Mouse (Mus musculus) embryonic facial prominence, embryonic 10.5 days (tissue): Measurements from ENCODE around the gene Tex101. TPM values are rescaled to one million over a fixed set of nuclear protein-coding genes. Genes with fewer than 3 reads are reported as not detected.
A peak's percentile ranks its signal among the peaks of the same experiment; 100 is the strongest.
"Not testable (repeated sequence)": the region's sequence is repeated elsewhere in the genome, so short reads cannot be mapped to it uniquely, and the experiment has no call there.

Source experiments
- DNase-seq: peaks from one replicate; pipeline ENCODE4 v3.0.0-alpha.2; 2017; ENCODE audit warnings: low spot score
- H3K27ac ChIP-seq: fragments of 300-500 bp; sonication (generic); replicated peaks from 2 replicates; pipeline ENCODE4 v1.5.1; 2016; ENCODE audit warnings: mild to moderate bottlenecking
- H3K27me3 ChIP-seq: fragments of 300-500 bp; sonication (generic); replicated peaks from 2 replicates; pipeline ENCODE4 v1.6.1; 2016; ENCODE audit warnings: low read depth, mild to moderate bottlenecking; ENCODE audit not compliant: poor library complexity, severe bottlenecking
- H3K36me3 ChIP-seq: fragments of 300-500 bp; sonication (generic); replicated peaks from 2 replicates; pipeline ENCODE4 v1.6.1; 2016; ENCODE audit warnings: mild to moderate bottlenecking, moderate library complexity
- H3K4me1 ChIP-seq: fragments of 300-500 bp; sonication (generic); 2 replicates; pipeline ENCODE4 v1.6.1; 2016
- H3K4me3 ChIP-seq: fragments of 300-500 bp; sonication (generic); 2 replicates; pipeline ENCODE4 v1.5.1; 2016; ENCODE audit warnings: mild to moderate bottlenecking, moderate library complexity
- H3K9me3 ChIP-seq: fragments of 300-500 bp; sonication (generic); 2 replicates; pipeline ENCODE4 v1.6.1; 2016; ENCODE audit warnings: mild to moderate bottlenecking
- WGBS: fragments of 180-500 bp; shearing (Covaris S2); methylation state at CpG from one replicate; pipeline ENCODE4 v1.1.7; 2016; 5-methylcytosine and 5-hydroxymethylcytosine counted together
- polyA plus RNA-seq: library from polyadenylated mRNA; unstranded; fragments of >200 nt; fragmentation: Nextera tagmentation; extraction: Ambion mirVana; gene quantifications from 2 replicates; pipeline ENCODE4 v1.2.1, GENCODE M21; 2016

The Tex101 gene
- polyA plus RNA-seq, result not detected in 2 replicates

DNA sequence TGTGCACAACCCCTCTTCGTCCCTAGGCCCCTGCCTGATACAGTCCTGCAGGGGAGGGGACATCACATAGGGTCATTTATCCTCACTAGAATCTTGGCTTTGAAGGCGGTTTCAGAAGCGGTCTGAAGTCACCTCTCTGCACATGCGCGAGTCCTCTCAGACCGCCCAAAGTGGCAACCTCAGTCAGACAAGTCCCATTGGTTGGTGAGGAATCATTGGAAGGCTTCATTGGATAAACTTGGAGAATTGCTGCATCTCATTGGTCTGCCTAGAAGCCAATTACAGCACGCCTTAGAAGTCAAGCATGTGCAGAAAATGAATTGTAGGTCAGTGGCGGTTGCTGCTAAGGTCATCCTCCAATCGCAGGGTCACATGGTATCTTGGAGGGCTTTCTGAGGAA, at the start of gene Tex101:
Gene Tex101 (minus strand): TSS at position 101 of the 400 bp plus-strand sequence.
- Histone ChIP-seq H3K4me3 (no peak within 1 kb of the TSS), H3K36me3 (no peaks in the 10 kb centered on the region), H3K27ac (no peak within 1 kb of the TSS), H3K4me1 (no peaks in the 10 kb centered on the region), H3K27me3 (no peaks in the 10 kb centered on the region), H3K9me3 (no peaks in the 10 kb centered on the region)
- no peak for DNase-seq
- 87% methylated on average over 9 of the region's 9 CpGs for WGBS

DNA sequence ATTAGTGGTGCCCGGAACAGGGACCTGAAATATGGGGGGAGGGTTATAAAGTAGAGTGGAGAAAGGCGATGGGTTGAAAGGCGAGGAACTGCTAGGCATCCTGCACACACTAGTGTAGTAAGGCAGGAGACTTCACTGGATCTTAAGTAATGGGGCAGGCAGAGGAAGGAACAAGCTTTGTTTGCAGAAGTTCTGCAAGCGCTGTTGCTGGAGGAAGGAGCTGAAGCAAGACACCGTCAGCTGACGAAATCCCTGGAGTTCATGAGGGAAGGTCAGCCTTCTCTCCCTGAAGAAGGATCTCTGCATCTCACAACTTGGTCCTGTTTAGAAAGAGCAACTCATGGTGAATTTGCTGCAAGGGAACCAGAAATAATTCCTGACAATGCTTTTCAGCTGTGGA, 38.6 kb upstream of the Tex101 start:
- 84% methylated on average over 6 of the region's 6 CpGs for WGBS
- no peak overlapping the region for H3K4me3 ChIP-seq
- no peak overlapping the region for H3K27ac ChIP-seq
- no peaks in the 10 kb centered on the region for H3K9me3 ChIP-seq
- no peaks in the 10 kb centered on the region for H3K4me1 ChIP-seq
- no peaks in the 10 kb centered on the region for H3K27me3 ChIP-seq
- no peak for DNase-seq
- H3K36me3 ChIP-seq, result no peaks in the 10 kb centered on the region

GRCm38 (mm10) chr7:24708832-24709292, 32.4 kb upstream of the Tex101 start, which contains the start of gene BC049730:
TSS of gene BC049730 (plus strand) at chr7:24709242.
- Histone ChIP-seq H3K9me3 (no peaks in the 10 kb centered on the region), H3K27me3 (no peaks in the 10 kb centered on the region), H3K36me3 (no peaks in the 10 kb centered on the region), H3K4me3 (no peak within 1 kb of the TSS), H3K4me1 (no peaks in the 10 kb centered on the region), H3K27ac (no peak within 1 kb of the TSS)
- 93% methylated on average over 14 of the region's 14 CpGs for WGBS
- DNase-seq, result no peak

DNA sequence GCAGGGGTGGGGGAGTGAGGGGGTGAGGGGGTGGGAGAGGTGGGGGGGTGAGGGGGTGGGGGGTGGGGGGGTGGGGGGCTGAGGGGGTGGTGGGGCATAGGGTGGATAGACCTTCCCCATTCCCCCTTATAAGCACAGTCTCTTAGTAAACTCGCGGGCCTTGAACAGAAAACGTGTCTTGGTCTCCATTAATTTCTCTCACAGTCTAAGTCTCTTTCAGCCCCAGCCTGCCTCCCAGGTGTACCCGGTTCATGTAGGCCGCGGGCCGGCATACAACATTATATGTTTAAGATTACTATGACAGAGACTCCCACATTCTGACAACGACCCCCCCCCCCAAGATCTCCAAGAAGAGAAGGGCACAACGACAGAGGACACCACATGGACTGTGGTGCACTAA, 26.4 kb upstream of the Tex101 start:
- not testable (repeated sequence) for H3K27me3 ChIP-seq, H3K4me3 ChIP-seq, H3K36me3 ChIP-seq, DNase-seq, H3K27ac ChIP-seq, H3K4me1 ChIP-seq, H3K9me3 ChIP-seq
- 80% methylated on average over 9 of the region's 9 CpGs for WGBS

- 86% methylated on average over 4 of the region's 4 CpGs for WGBS
- H3K36me3 ChIP-seq, H3K4me1 ChIP-seq, DNase-seq, H3K9me3 ChIP-seq, H3K4me3 ChIP-seq, H3K27me3 ChIP-seq, H3K27ac ChIP-seq: not testable (repeated sequence)
These were observed 21.4 kb upstream of the Tex101 start for GRCm38 (mm10) chr7:24697891-24698290.

DNA sequence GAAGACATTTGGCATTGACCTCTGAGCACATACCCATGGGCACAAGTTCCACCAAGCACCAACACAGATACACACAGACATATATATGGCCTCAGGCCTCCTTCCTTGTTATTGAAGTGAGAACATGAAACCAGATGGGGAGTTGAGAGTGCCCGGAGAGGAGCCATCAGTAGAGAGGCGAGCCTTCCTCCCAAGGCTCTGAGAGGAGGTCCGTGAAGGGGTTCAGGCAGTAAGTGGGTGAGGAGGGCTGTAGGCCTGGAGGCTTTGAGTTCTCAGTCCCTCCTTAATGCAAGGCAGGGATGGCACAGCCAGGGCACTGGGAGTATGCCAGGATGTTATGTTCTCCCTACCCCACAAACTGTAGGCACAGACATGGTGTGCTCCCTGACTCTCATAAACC, 16.2 kb upstream of the Tex101 start:
- H3K4me3 ChIP-seq, H3K4me1 ChIP-seq, H3K36me3 ChIP-seq, DNase-seq, H3K27ac ChIP-seq, H3K27me3 ChIP-seq, H3K9me3 ChIP-seq: not testable (repeated sequence)
- 81% methylated on average over 3 of the region's 3 CpGs for WGBS

DNA sequence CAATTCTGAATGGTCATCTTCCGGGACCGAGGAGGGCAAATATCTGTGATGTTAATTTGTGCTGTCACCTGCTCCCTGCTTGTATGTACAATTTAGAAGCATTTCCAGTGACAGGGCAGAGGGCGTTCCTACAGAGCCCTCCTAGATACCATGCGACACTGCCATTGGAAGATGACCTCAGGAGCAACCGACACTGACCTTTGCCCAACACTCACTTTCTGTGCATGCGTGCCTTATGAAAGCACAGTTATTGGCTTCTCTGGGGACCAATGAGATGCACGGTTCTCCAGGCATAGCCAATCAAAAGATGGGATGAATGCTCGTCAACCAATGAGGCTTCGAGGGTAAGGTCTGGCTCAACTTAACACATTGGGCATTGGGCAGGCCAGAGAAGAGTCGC, 11.0 kb upstream of the Tex101 start:
- not testable (repeated sequence) for H3K27ac ChIP-seq, H3K36me3 ChIP-seq, H3K4me1 ChIP-seq, H3K4me3 ChIP-seq, H3K27me3 ChIP-seq, H3K9me3 ChIP-seq, DNase-seq
- 92% methylated on average over 10 of the region's 10 CpGs for WGBS

GRCm38 (mm10) chr7:24684121-24684520, 7.6 kb upstream of the Tex101 start:
- not testable (repeated sequence) for H3K9me3 ChIP-seq, H3K36me3 ChIP-seq, H3K4me3 ChIP-seq, H3K27ac ChIP-seq, DNase-seq, H3K4me1 ChIP-seq, H3K27me3 ChIP-seq
- 77% methylated on average over 7 of the region's 7 CpGs for WGBS

DNA sequence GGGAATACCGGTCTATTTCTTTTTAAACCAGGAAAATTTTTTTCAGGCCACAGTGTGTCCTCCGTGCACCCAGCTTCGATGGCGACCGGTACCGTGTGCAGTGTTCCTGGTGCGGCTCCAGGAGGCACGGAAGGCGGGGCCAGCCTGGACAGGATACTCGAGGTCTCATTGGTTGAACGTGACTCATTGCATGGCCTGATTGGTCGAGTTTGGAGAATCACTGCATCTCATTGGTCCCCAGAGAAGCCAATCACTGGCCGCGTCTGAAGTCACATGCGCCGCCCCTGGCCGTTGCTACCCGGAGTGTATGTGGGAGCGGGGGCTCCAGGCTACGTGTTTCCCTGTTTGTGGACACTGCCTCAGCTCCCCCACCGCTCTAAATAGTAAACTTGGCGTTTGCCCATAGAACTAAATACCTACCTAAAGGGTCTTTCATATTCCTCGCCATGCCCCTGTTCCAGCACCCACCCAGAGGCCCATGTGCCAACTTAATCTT, 4.5 kb downstream of the Tex101 start:
- H3K9me3 ChIP-seq, result no peaks in the 10 kb centered on the region
- DNase-seq, result no peak
- WGBS, result 91% methylated on average over 23 of the region's 23 CpGs

DNA sequence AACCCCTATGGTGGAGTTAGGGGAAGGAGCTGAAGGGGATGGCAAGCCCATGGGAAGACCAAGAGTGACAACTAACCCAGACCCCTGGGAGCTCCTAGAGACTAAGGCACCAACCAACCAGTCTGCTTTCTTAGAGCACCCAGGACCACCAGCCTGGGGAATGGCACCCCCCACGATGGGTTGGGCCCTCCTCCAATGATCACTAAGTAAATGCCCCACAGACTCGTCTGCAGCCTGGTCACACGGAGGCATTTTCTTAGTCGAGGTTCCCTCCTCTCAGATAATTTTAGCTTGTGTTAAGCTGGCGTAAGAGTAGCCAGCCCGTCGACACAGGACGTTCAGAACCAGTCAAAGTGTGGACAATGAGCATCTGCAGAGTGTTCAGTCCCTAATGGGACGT, 11.5 kb downstream of the Tex101 start:
- H3K4me1 ChIP-seq, result 0 out of 2 replicates have a peak, but pooled peaks cover 3% of the 10 kb centered on the region
- 79% methylated on average over 9 of the region's 9 CpGs for WGBS
- H3K27me3 ChIP-seq, result no peaks in the 10 kb centered on the region
- no peak overlapping the region for H3K27ac ChIP-seq
- no peak overlapping the region for H3K4me3 ChIP-seq
- no peaks in the 10 kb centered on the region for H3K36me3 ChIP-seq
- no peaks in the 10 kb centered on the region for H3K9me3 ChIP-seq
- DNase-seq, result no peak

More for the DNA sequence above, 4.5 kb downstream of the Tex101 start:
- Histone ChIP-seq H3K4me3 (no peak overlapping the region), H3K27me3 (no peaks in the 10 kb centered on the region), H3K36me3 (no peaks in the 10 kb centered on the region), H3K27ac (no peak overlapping the region), H3K4me1 (no peaks in the 10 kb centered on the region)

DNA sequence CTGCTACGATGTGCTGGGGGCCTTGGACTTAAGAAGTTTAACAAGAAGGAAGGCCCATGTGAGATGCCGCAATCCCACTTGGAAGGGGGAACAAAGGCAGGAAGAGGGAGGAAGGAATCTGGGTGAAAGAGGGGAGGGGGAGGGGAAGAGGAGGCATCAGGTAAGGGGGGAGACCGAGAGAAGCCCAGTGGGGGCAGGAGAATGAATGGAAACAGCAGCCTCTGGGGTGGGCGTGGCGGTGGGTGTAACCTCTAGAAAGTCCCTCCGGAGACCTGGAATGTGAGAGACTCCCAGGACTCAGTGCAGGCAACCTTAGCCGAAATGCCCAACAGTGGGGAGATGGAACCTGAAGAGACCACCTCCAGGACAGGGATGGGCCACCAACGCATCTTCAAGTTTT, 12.2 kb downstream of the Tex101 start:
- Histone ChIP-seq H3K27ac (no peak overlapping the region), H3K4me3 (no peak overlapping the region), H3K9me3 (no peaks in the 10 kb centered on the region), H3K27me3 (no peaks in the 10 kb centered on the region), H3K36me3 (no peaks in the 10 kb centered on the region), H3K4me1 (0 out of 2 replicates have a peak, but pooled peaks cover 3% of the 10 kb centered on the region)
- DNase-seq, result no peak
- 46% methylated on average over 8 of the region's 8 CpGs for WGBS

GRCm38 (mm10) chr7:24662575-24662974, 13.9 kb downstream of the Tex101 start:
- Histone ChIP-seq H3K36me3 (no peaks in the 10 kb centered on the region), H3K27me3 (no peaks in the 10 kb centered on the region), H3K4me3 (no peak overlapping the region), H3K9me3 (no peaks in the 10 kb centered on the region), H3K27ac (no peak overlapping the region), H3K4me1 (0 out of 2 replicates have a peak, but pooled peaks cover 3% of the 10 kb centered on the region)
- peak; percentile 78 for DNase-seq
- WGBS, result 19% methylated on average over 8 of the region's 8 CpGs

- no peak for DNase-seq
- no peaks in the 10 kb centered on the region for H3K27me3 ChIP-seq
- 71% methylated on average over 17 of the region's 17 CpGs for WGBS
These were observed 15.2 kb downstream of the Tex101 start for GRCm38 (mm10) chr7:24661118-24661904.

More at GRCm38 (mm10) chr7:24661118-24661904, 15.2 kb downstream of the Tex101 start:
- Histone ChIP-seq H3K9me3 (no peaks in the 10 kb centered on the region), H3K27ac (no peak overlapping the region), H3K4me1 (0 out of 2 replicates have a peak, but pooled peaks cover 3% of the 10 kb centered on the region), H3K36me3 (no peaks in the 10 kb centered on the region), H3K4me3 (no peak overlapping the region)
